Mouse (Mus musculus) kidney, embryonic 16.5 days (tissue): ENCODE measurements at regions not wholly inside any gene's neighbourhood (a gene's known extent, or its start where the extent isn't known, plus 50 kb on each side); places are given as distances from the start of the nearest gene placed in this dataset.
"Not testable (repeated sequence)": the region's sequence is repeated elsewhere in the genome, so short reads cannot be mapped to it uniquely, and the experiment has no call there.

Experiments
- ATAC-seq: fragments of 200-750 bp; cut with Nextera tagmentation; 2 replicates; pipeline ENCODE4 v1.8.0; 2017; ENCODE audit warnings: moderate TSS enrichment; ENCODE audit not compliant: low FRiP score, low TSS enrichment
- H3K27ac ChIP-seq: fragments of 300-500 bp; sonication (generic); 2 replicates; pipeline ENCODE4 v1.5.1; 2014; ENCODE audit warnings: low read length
- H3K27me3 ChIP-seq: fragments of 300-500 bp; sonication (generic); 2 replicates; pipeline ENCODE4 v1.6.1; 2014; ENCODE audit warnings: low read length, control low read depth, mixed read lengths; ENCODE audit not compliant: insufficient read depth
- H3K36me3 ChIP-seq: fragments of 300-500 bp; sonication (generic); 2 replicates; pipeline ENCODE4 v1.6.1; 2014; ENCODE audit warnings: low read length, control low read depth, mixed read lengths; ENCODE audit not compliant: insufficient read depth
- H3K4me1 ChIP-seq: fragments of 300-500 bp; sonication (generic); 2 replicates; pipeline ENCODE4 v1.6.1; 2014; ENCODE audit warnings: low read length, control low read depth, mixed read lengths; ENCODE audit not compliant: insufficient read depth
- H3K4me2 ChIP-seq: fragments of 300-500 bp; sonication (generic); replicated peaks from 2 replicates; pipeline ENCODE4 v1.6.1; 2014; ENCODE audit warnings: low read depth, low read length
- H3K4me3 ChIP-seq: fragments of 300-500 bp; sonication (generic); 2 replicates; pipeline ENCODE4 v1.5.1; 2014; ENCODE audit warnings: mild to moderate bottlenecking, low read length
- H3K9ac ChIP-seq: fragments of 300-500 bp; sonication (generic); replicated peaks from 2 replicates; pipeline ENCODE4 v1.6.1; 2014; ENCODE audit warnings: low read length
- H3K9me3 ChIP-seq: fragments of 300-500 bp; sonication (generic); 2 replicates; pipeline ENCODE4 v1.6.1; 2016; ENCODE audit warnings: low read length, control low read depth
- WGBS: fragments of 180-500 bp; shearing (Covaris S2); extraction: QIAGEN DNeasy Blood & Tissue Kit; methylation state at CpG from one replicate; pipeline ENCODE4 v1.1.7; 2014; 5-methylcytosine and 5-hydroxymethylcytosine counted together

DNA sequence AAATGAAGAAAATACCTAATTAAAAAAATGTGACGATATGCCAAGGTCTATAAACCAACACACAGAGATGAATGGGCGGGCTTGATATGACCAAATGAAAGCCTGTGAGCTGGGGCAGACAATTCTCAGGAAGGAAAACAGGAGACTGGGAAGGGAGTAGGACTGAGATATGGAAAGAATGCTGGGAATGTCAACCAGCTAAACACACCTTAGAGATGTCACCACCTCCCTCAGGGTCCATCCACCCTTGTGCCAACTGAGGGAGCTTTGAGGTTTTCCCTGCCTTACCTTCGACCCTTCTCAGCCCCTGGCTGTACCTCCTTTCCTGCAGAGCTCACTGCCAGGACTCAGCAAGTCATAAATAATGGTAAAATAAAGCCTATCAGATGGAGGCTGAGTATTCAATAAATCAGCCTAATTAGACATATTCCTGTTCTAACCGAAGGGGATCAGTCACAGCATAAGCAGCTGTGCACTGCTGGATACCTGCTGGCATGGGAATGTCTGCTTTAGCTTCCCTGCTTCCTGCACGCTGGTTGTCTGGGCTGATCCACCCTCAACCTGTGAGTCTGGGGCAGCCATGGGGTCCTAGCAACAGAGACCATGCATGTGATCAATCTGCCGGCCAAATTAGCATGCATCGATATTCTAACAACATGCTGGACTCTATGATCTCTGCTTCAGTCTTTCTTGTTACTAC, 137.4 kb downstream of the Nuak1 start:
- H3K4me1 ChIP-seq: 0 out of 2 replicates have a peak, but pooled peaks cover 5% of the 10 kb centered on the region
- H3K27me3 ChIP-seq: no peaks in the 10 kb centered on the region
- no peak overlapping the region for H3K4me3 ChIP-seq
- no peak for ATAC-seq
- WGBS: 54% methylated on average over 7 of the region's 7 CpGs
- no peaks in the 10 kb centered on the region for H3K36me3 ChIP-seq
- no peak overlapping the region for H3K4me2 ChIP-seq
- no peak overlapping the region for H3K9ac ChIP-seq
- no peaks in the 10 kb centered on the region for H3K9me3 ChIP-seq
- H3K27ac ChIP-seq: no peak overlapping the region

DNA sequence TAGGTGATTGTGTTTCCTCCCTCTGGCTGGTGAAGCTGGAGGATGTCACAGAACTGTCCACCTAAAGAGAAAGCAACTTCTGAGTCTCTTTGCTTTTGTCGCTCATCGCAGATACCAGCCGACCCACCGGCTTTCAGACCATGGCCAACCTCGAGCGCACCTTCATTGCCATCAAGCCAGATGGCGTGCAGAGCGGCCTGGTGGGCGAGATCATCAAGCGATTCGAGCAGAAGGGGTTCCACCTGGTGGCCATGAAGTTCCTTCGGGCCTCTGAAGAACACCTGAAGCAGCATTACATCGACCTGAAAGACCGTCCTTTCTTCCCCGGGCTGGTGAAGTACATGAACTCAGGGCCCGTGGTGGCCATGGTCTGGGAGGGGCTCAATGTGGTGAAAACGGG, 131.7 kb downstream of the Nuak1 start:
- WGBS: 94% methylated on average over 17 of the region's 17 CpGs
- not testable (repeated sequence) for ATAC-seq, H3K27ac ChIP-seq, H3K4me3 ChIP-seq, H3K9me3 ChIP-seq, H3K4me1 ChIP-seq, H3K36me3 ChIP-seq, H3K9ac ChIP-seq, H3K4me2 ChIP-seq, H3K27me3 ChIP-seq

DNA sequence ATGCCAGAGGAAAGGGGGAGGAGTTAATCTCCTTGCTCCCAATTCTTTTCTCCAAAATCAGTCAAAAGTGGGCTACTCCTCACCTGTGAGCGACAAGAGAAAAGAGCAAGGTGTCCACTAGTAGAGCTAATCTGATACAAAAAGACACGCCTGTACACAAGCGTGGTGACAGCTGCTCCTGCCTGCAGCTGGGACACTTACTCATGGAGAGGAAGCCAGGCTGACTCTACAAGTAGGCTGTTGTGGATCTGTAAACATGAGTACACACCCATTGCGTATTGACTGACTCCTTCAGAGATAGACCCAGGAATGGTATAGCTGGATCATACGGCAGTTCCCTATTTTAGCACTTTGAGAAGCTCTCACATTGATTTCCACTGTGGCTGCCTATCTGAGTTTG, 129.7 kb downstream of the Nuak1 start:
- Histone ChIP-seq H3K27ac (no peak overlapping the region), H3K4me1 (no peaks in the 10 kb centered on the region), H3K4me2 (no peak overlapping the region), H3K4me3 (no peak overlapping the region), H3K9me3 (no peaks in the 10 kb centered on the region), H3K36me3 (no peaks in the 10 kb centered on the region), H3K27me3 (no peaks in the 10 kb centered on the region), H3K9ac (no peak overlapping the region)
- 96% methylated on average over 5 of the region's 5 CpGs for whole genome bisulfite sequencing
- ATAC-seq: no peak

DNA sequence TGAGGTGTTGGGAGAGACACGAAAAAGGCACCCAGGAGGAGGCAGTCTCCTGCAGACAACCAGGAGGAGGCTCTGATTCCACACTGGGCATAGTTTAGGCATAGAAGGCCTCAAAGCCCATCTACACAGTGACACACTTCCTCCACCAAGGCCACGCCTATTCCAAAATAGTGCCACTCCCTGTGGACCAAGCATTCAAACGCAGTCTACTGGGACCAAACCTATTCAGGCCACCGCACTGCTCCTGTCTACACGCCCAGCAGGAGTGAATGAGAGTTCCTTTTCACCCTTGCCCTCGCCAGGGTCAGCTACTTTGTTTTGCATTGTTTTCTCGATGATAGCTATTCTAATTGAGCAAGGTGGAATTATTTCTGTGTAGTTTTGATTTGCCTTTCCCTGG, 127.7 kb downstream of the Nuak1 start:
- H3K27ac ChIP-seq: no peak overlapping the region

DNA sequence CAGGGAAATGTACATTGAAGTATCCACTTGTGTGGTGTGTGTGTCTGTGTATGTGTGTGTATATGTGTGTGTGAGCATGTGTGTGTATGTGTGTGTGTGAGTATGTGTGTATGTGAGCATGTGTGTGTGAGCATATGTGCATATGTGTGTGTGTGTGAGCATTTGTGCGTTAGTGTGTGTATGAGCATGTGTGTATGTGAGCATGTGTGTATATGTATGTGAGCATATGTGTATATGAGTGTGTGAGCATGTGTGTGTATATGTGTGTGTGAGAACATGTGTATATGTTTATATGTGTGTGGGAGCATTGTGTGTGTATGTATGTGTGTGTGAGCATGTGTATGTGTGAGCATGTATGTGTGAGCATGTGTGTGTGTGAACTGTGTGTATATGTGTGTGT, 123.5 kb downstream of the Nuak1 start:
- no peaks in the 10 kb centered on the region for H3K4me1 ChIP-seq
- H3K9ac ChIP-seq: no peak overlapping the region
- H3K27ac ChIP-seq: no peak overlapping the region
- ATAC-seq: no peak
- H3K27me3 ChIP-seq: no peaks in the 10 kb centered on the region
- H3K9me3 ChIP-seq: no peaks in the 10 kb centered on the region
- 94% methylated on average over 1 of the region's 1 CpGs for WGBS
- H3K36me3 ChIP-seq: no peaks in the 10 kb centered on the region
- no peak overlapping the region for H3K4me2 ChIP-seq
- H3K4me3 ChIP-seq: no peak overlapping the region

More for the DNA sequence above, 127.7 kb downstream of the Nuak1 start:
- Histone ChIP-seq H3K4me3 (no peak overlapping the region), H3K4me1 (no peaks in the 10 kb centered on the region), H3K9ac (no peak overlapping the region), H3K27me3 (no peaks in the 10 kb centered on the region), H3K36me3 (no peaks in the 10 kb centered on the region), H3K9me3 (no peaks in the 10 kb centered on the region), H3K4me2 (no peak overlapping the region)
- WGBS: 69% methylated on average over 7 of the region's 7 CpGs
- ATAC-seq: no peak

DNA sequence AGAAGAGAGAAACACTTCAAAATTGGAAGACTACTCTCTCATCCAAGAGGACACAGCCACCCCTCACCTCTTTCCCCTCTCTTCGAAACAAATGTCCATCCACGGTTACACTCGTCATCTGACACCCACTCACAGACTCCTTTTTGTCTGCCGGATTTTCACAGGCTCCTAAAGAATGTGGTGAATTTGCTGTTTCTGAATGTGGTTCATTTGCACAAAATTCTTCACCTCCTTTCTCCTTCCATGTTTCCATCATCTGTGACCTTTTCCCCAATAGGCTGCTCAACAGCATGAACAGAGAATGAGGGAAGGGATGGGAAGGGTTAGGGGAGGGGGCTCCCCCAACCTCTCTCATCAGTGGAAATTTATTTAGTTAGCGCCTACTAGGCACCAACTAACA, 122.4 kb downstream of the Nuak1 start:
- ATAC-seq: no peak
- H3K27me3 ChIP-seq: no peaks in the 10 kb centered on the region
- no peaks in the 10 kb centered on the region for H3K4me1 ChIP-seq
- 43% methylated on average over 5 of the region's 5 CpGs for WGBS
- H3K36me3 ChIP-seq: no peaks in the 10 kb centered on the region
- H3K4me3 ChIP-seq: no peak overlapping the region
- no peak overlapping the region for H3K27ac ChIP-seq
- no peaks in the 10 kb centered on the region for H3K9me3 ChIP-seq
- H3K9ac ChIP-seq: no peak overlapping the region
- no peak overlapping the region for H3K4me2 ChIP-seq
